Mouse (Mus musculus) erythroblast, embryonic 14.5 days (primary cell): ENCODE results near the gene Lin54.

ENCODE experiments used
- GATA1 ChIP-seq: IDR thresholded peaks from 2 replicates; pipeline ENCODE4 v1.6.1; 2012; ENCODE audit warnings: low read length, inconsistent platforms, mixed read lengths
- TAL1 ChIP-seq: IDR thresholded peaks from 3 replicates; pipeline ENCODE4 v1.6.1; 2012; ENCODE audit warnings: low read length, inconsistent platforms, mixed read lengths

DNA sequence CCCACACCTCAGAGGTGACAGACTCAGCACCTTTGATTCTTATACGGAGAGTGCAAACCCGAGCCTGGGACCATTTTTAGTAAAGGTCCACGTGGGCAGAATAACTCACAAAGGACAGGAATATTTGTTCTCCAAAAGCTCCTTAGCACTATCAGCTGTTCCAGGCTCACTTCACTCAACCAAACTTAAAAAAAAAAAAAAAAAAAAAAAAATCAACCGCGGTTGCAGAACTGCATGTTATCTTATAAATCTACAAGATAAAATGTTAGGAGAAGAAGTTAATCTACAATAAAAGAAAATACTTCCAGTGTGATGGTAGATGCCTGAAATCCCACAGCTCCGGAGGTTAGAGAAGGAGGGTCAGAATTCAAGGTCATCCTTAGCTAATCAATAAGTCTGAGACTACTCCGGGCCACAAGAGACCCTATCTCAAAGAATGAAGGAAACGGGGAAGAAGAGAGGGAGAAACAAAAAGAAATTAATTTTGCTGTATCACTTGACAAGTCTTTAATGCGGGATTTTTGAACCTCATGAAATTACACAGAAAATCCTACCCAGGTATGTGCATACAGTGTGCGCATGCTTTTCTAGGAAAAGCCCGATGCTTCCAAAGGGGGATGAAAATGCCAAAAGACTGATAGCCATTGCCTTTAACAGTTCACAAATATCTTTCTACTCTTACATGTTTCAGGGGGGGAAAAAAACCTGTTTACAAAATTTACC is 85.8 kb downstream of the Lin54 start:
- TF ChIP-seq GATA1 = no peak
- TF ChIP-seq TAL1 = no peak
